Mouse (Mus musculus) ovary, adult 2 months (tissue): Measurements from ENCODE around the gene Asb6. TPM values are rescaled to one million over a fixed set of nuclear protein-coding genes. Genes with fewer than 3 reads are reported as not detected.

ENCODE experiments used
- polyA plus RNA-seq: library from polyadenylated mRNA; depleted of rRNA; stranded (reverse); fragments of >200 nt; gene quantifications from 2 replicates; pipeline ENCODE4 v1.2.3, GENCODE M21; 2012; rRNA removed

Gene Asb6
- 73.3 and 81.6 TPM in 2 replicates for polyA plus RNA-seq

GRCm38 (mm10) chr2:30830283-30830795 lies at the start of gene Asb6:
TSS of gene Asb6 (minus strand) at chr2:30830333.

GRCm38 (mm10) chr2:30834373-30835022 lies 4.4 kb upstream of the Asb6 start, which contains the start of gene Prrx2:
TSS of gene Prrx2 (plus strand) at chr2:30834972.

GRCm38 (mm10) chr2:30807648-30808295 lies 22.4 kb downstream of the Asb6 start, which contains the start of gene Ntmt1:
TSS of gene Ntmt1 (plus strand) at chr2:30807826.

GRCm38 (mm10) chr2:30803604-30804003 lies 26.5 kb downstream of the Asb6 start, which contains the start of gene 1700001O22Rik:
TSS of gene 1700001O22Rik (minus strand) at chr2:30803661.

Other genes starting within 250 kb of the Asb6 start
- 1.2 and 1.5 TPM in 2 replicates for gene Cstad, start 235.3 kb downstream of the Asb6 start, polyA plus RNA-seq
- 9.8 and 14.9 TPM in 2 replicates for gene 1700001O22Rik, start 26.7 kb downstream of the Asb6 start, polyA plus RNA-seq
- gene Ntmt1, start 22.5 kb downstream of the Asb6 start, polyA plus RNA-seq = 99.7 and 104 TPM in 2 replicates
- 51.3 and 84.2 TPM in 2 replicates for gene Prrx2, start 4.6 kb upstream of the Asb6 start, polyA plus RNA-seq
- gene Ptges, start 99.5 kb upstream of the Asb6 start, polyA plus RNA-seq = 113 and 139 TPM in 2 replicates
- gene Tor1b, start 122.6 kb upstream of the Asb6 start, polyA plus RNA-seq = 35.4 and 36.1 TPM in 2 replicates
- 58.1 and 68.0 TPM in 2 replicates for gene Tor1a, start 137.6 kb upstream of the Asb6 start, polyA plus RNA-seq
- 11.3 and 20.1 TPM in 2 replicates for gene BC005624, start 151.9 kb upstream of the Asb6 start, polyA plus RNA-seq
- gene Usp20, start 151.9 kb upstream of the Asb6 start, polyA plus RNA-seq = 24.8 and 25.8 TPM in 2 replicates